Mouse (Mus musculus) MEL (cell line): Measurements from ENCODE around the gene Tppp3. TPM values are rescaled to one million over a fixed set of nuclear protein-coding genes. Genes with fewer than 3 reads are reported as not detected.

Experiments
- DNase-seq: peaks from one replicate; pipeline ENCODE4 v3.0.0; 2011; ENCODE audit warnings: low read depth, low spot score
- H3K27ac ChIP-seq: 2 replicates; pipeline ENCODE4 v1.5.1; 2012; ENCODE audit warnings: low read depth, mild to moderate bottlenecking, control low read depth, low read length, moderate library complexity; ENCODE audit not compliant: control insufficient read depth
- H3K27me3 ChIP-seq, 2 experiments: fragments of 150-350 bp in 1 of 2; sonication (generic) in 1 of 2; 2 replicates each; pipeline ENCODE4 v1.6.1; 2012; ENCODE audit warnings: low read length in 2 of 2, mild to moderate bottlenecking in 2 of 2, improper control_type of control experiment in 1 of 2, moderate library complexity in 1 of 2; ENCODE audit not compliant: insufficient read depth in 2 of 2, control insufficient read depth in 1 of 2
- H3K36me3 ChIP-seq, 2 experiments: 2 replicates each; pipeline ENCODE4 v1.6.1; 2012 to 2014; ENCODE audit warnings: low read length in 2 of 2, improper control_type of control experiment in 1 of 2, inconsistent platforms in 1 of 2, mild to moderate bottlenecking in 1 of 2; ENCODE audit not compliant: insufficient read depth in 2 of 2, control insufficient read depth in 1 of 2
- H3K4me1 ChIP-seq, 2 experiments: fragments of 150-350 bp in 1 of 2; sonication (generic) in 1 of 2; 2 replicates each; pipeline ENCODE4 v1.6.1; 2012; ENCODE audit warnings: low read length in 2 of 2, improper control_type of control experiment in 1 of 2, mild to moderate bottlenecking in 1 of 2; ENCODE audit not compliant: insufficient read depth in 2 of 2, control insufficient read depth in 1 of 2
- H3K4me3 ChIP-seq, 2 experiments: fragments of 150-350 bp in 1 of 2; sonication (generic) in 1 of 2; 2 replicates each; pipeline ENCODE4 v1.5.1; 2012; ENCODE audit warnings: low read depth in 2 of 2, low read length in 2 of 2, mild to moderate bottlenecking in 2 of 2, moderate library complexity in 2 of 2, control low read depth in 1 of 2, improper control_type of control experiment in 1 of 2; ENCODE audit not compliant: control insufficient read depth in 1 of 2, insufficient read depth in 1 of 2
- H3K79me2 ChIP-seq: 2 replicates; pipeline ENCODE4 v1.6.1; 2012; ENCODE audit warnings: mild to moderate bottlenecking, low read length, moderate library complexity; ENCODE audit not compliant: control insufficient read depth, poor library complexity, insufficient read depth
- H3K9ac ChIP-seq: 2 replicates; pipeline ENCODE4 v1.6.1; 2012; ENCODE audit warnings: low read depth, mild to moderate bottlenecking, control low read depth, low read length, moderate library complexity; ENCODE audit not compliant: control insufficient read depth, poor library complexity, severe bottlenecking
- H3K9me3 ChIP-seq: fragments of 150-350 bp; sonication (generic); replicated peaks from 2 replicates; pipeline ENCODE4 v1.6.1; 2012; ENCODE audit warnings: mild to moderate bottlenecking, low read length, improper control_type of control experiment, moderate library complexity; ENCODE audit not compliant: insufficient read depth
- BHLHE40 ChIP-seq: IDR thresholded peaks from 2 replicates; pipeline ENCODE4 v1.6.1; 2012; ENCODE audit warnings: low read depth, mild to moderate bottlenecking, inconsistent platforms, low read length, improper control_type of control experiment, borderline replicate concordance
- CHD1 ChIP-seq: IDR thresholded peaks from 2 replicates; pipeline ENCODE4 v1.6.1; 2012; ENCODE audit warnings: low read depth, mild to moderate bottlenecking, inconsistent platforms, low read length, improper control_type of control experiment
- CHD2 ChIP-seq: IDR thresholded peaks from 2 replicates; pipeline ENCODE4 v1.6.1; 2011; ENCODE audit warnings: low read length, improper control_type of control experiment
- CTCF ChIP-seq, 3 experiments: IDR thresholded peaks in 2 of 3; conservative IDR thresholded peaks in 1 of 3; 2 replicates each; pipeline ENCODE4 v1.5.1; 2011 to 2012; ENCODE audit warnings: low read length in 3 of 3, low read depth in 2 of 3, mild to moderate bottlenecking in 2 of 3, improper control_type of control experiment in 1 of 3, inconsistent platforms in 1 of 3, mixed read lengths in 1 of 3, moderate library complexity in 1 of 3; ENCODE audit not compliant: control insufficient read depth in 1 of 3, insufficient read depth in 1 of 3, poor library complexity in 1 of 3, severe bottlenecking in 1 of 3
- E2F4 ChIP-seq: IDR thresholded peaks from 2 replicates; pipeline ENCODE4 v1.6.1; 2011; ENCODE audit warnings: low read depth, low read length, improper control_type of control experiment, borderline replicate concordance
- EP300 ChIP-seq, 2 experiments: IDR thresholded peaks; 2 replicates each; pipeline ENCODE4 v1.6.1; 2011; ENCODE audit warnings: improper control_type of control experiment in 2 of 2, low read length in 2 of 2, low read depth in 1 of 2, mild to moderate bottlenecking in 1 of 2
- ETS1 ChIP-seq: IDR thresholded peaks from 2 replicates; pipeline ENCODE4 v1.6.1; 2012; ENCODE audit warnings: low read depth, mild to moderate bottlenecking, inconsistent platforms, low read length, improper control_type of control experiment, moderate library complexity
- GABPA ChIP-seq: IDR thresholded peaks from 2 replicates; pipeline ENCODE4 v1.6.1; 2012; ENCODE audit warnings: low read depth, mild to moderate bottlenecking, inconsistent platforms, low read length, improper control_type of control experiment, moderate library complexity
- HCFC1 ChIP-seq: IDR thresholded peaks from 2 replicates; pipeline ENCODE4 v1.6.1; 2012; ENCODE audit warnings: low read depth, mild to moderate bottlenecking, inconsistent platforms, low read length, improper control_type of control experiment, moderate library complexity
- KAT2A ChIP-seq: conservative IDR thresholded peaks from 2 replicates; pipeline ENCODE4 v1.6.1; 2012; ENCODE audit warnings: low read depth, low read length, improper control_type of control experiment, inconsistent platforms
- MAX ChIP-seq: IDR thresholded peaks from 2 replicates; pipeline ENCODE4 v1.6.1; 2011; ENCODE audit warnings: low read length, improper control_type of control experiment
- MAZ ChIP-seq: IDR thresholded peaks from 2 replicates; pipeline ENCODE4 v1.6.1; 2012; ENCODE audit warnings: low read depth, mild to moderate bottlenecking, inconsistent platforms, low read length, improper control_type of control experiment
- MEF2A ChIP-seq: IDR thresholded peaks from 2 replicates; pipeline ENCODE4 v1.6.1; 2014; ENCODE audit warnings: low read depth, mild to moderate bottlenecking, inconsistent platforms, low read length, improper control_type of control experiment; ENCODE audit not compliant: poor library complexity, insufficient replicate concordance, severe bottlenecking; ENCODE audit errors: extremely low read depth
- MXI1 ChIP-seq: IDR thresholded peaks from 2 replicates; pipeline ENCODE4 v1.6.1; 2011; ENCODE audit warnings: mild to moderate bottlenecking, low read depth, low read length, improper control_type of control experiment
- NELFE ChIP-seq: IDR thresholded peaks from 2 replicates; pipeline ENCODE4 v1.6.1; 2011; ENCODE audit warnings: low read depth, low read length, improper control_type of control experiment
- POLR2A ChIP-seq, 2 experiments: IDR thresholded peaks; 2 replicates each; pipeline ENCODE4 v1.6.1; 2011 to 2012; ENCODE audit warnings: low read length in 2 of 2, mild to moderate bottlenecking in 2 of 2, control low read depth in 1 of 2, improper control_type of control experiment in 1 of 2, low read depth in 1 of 2, moderate library complexity in 1 of 2; ENCODE audit not compliant: control insufficient read depth in 1 of 2, insufficient read depth in 1 of 2, poor library complexity in 1 of 2
- POLR2AphosphoS5 ChIP-seq: IDR thresholded peaks from 2 replicates; pipeline ENCODE4 v1.6.1; 2012; ENCODE audit warnings: low read depth, borderline replicate concordance, mild to moderate bottlenecking, inconsistent platforms, low read length, moderate library complexity, mixed read lengths
- RCOR1 ChIP-seq: IDR thresholded peaks from 2 replicates; pipeline ENCODE4 v1.6.1; 2012; ENCODE audit warnings: low read depth, mild to moderate bottlenecking, inconsistent platforms, low read length, improper control_type of control experiment
- SIN3A ChIP-seq: IDR thresholded peaks from 2 replicates; pipeline ENCODE4 v1.6.1; 2012; ENCODE audit warnings: low read length, improper control_type of control experiment, inconsistent platforms
- UBTF ChIP-seq: IDR thresholded peaks from 2 replicates; pipeline ENCODE4 v1.6.1; 2012; ENCODE audit warnings: low read depth, mild to moderate bottlenecking, inconsistent platforms, low read length, improper control_type of control experiment, moderate library complexity, borderline replicate concordance; ENCODE audit not compliant: insufficient read depth
- USF1 ChIP-seq: IDR thresholded peaks from 2 replicates; pipeline ENCODE4 v1.6.1; 2014; ENCODE audit warnings: low read depth, mild to moderate bottlenecking, inconsistent platforms, low read length, improper control_type of control experiment, moderate library complexity
- ZC3H11A ChIP-seq: IDR thresholded peaks from 2 replicates; pipeline ENCODE4 v1.6.1; 2012; ENCODE audit warnings: low read depth, mild to moderate bottlenecking, inconsistent platforms, low read length, improper control_type of control experiment
- ZKSCAN1 ChIP-seq: IDR thresholded peaks from 2 replicates; pipeline ENCODE4 v1.6.1; 2012; ENCODE audit warnings: low read depth, mild to moderate bottlenecking, inconsistent platforms, low read length, improper control_type of control experiment, moderate library complexity
- ZNF384 ChIP-seq: IDR thresholded peaks from 2 replicates; pipeline ENCODE4 v1.6.1; 2012; ENCODE audit warnings: low read depth, mild to moderate bottlenecking, inconsistent platforms, low read length, improper control_type of control experiment
- polyA plus RNA-seq, 2 experiments: library from polyadenylated mRNA; stranded (reverse) in 1 of 2; unstranded in 1 of 2; fragments of >175 nt in 1 of 2; fragments of >200 nt in 1 of 2; gene quantifications; 2 replicates each; pipeline versions ENCODE4 v1.2.1 to v1.2.4; 2012; ENCODE audit warnings: low replicate concordance in 2 of 2, low read depth in 1 of 2; ENCODE audit not compliant: insufficient read length in 2 of 2, insufficient read depth in 1 of 2, missing spikeins in 1 of 2
- total RNA-seq: library from RNA; depleted of rRNA; stranded (reverse); fragments of 300-350 nt; gene quantifications from 2 replicates; pipeline ENCODE4 v1.2.3, GENCODE M21; 2012

Tppp3 gene
- total and polyA plus RNA-seq, 3 experiments: 0.81 to 1.7 TPM; not detected in 1

- Histone ChIP-seq H3K27ac (no peak overlapping the region), H3K4me1 (no peaks in the 10 kb centered on the region), H3K79me2 (no peaks in the 10 kb centered on the region), H3K9ac (no peak overlapping the region), H3K27me3 (peaks cover 33 to 51% of the 10 kb centered on the region in 2 experiments), H3K36me3 (no peaks in the 10 kb centered on the region), H3K4me3 (no peak overlapping the region), H3K9me3 (no peaks in the 10 kb centered on the region)
- DNase-seq: no peak
- TF ChIP-seq KAT2A: no peak
- TF ChIP-seq GABPA: no peak
- TF ChIP-seq ZC3H11A: no peak
- TF ChIP-seq UBTF: no peak
- no peak for TF ChIP-seq MEF2A
- TF ChIP-seq NELFE: no peak
- TF ChIP-seq ETS1: no peak
- TF ChIP-seq E2F4: no peak
- TF ChIP-seq ZNF384: no peak
- TF ChIP-seq POLR2A (IDR thresholded peaks at IDR 0.05; ENCODE audit: control insufficient read depth in 1 of 2, insufficient read depth in 1 of 2, low read depth in 1 of 2, low read length in 2 of 2, poor library complexity in 1 of 2): no peak
Measured at GRCm38 (mm10) chr8:105433021-105433420, 38.3 kb downstream of the Tppp3 start.

- Histone ChIP-seq H3K4me3 (no peak overlapping the region), H3K27me3 (peaks cover 32 to 59% of the 10 kb centered on the region in 2 experiments), H3K9me3 (no peaks in the 10 kb centered on the region)
- DNase-seq: no peak
- TF ChIP-seq ZNF384 (no peak), USF1 (no peak), EP300 (IDR thresholded peaks at IDR 0.05; ENCODE audit: low read depth in 1 of 2, low read length in 2 of 2) (no peak), MAZ (no peak), HCFC1 (no peak), GABPA (no peak), POLR2AphosphoS5 (no peak), SIN3A (no peak), ZKSCAN1 (no peak), MAX (no peak), CHD1 (no peak), ETS1 (no peak), KAT2A (no peak), BHLHE40 (no peak), MEF2A (no peak), MXI1 (no peak), CHD2 (no peak), UBTF (no peak), RCOR1 (no peak), CTCF (IDR thresholded peaks at IDR 0.05 in 2 of 3, conservative IDR thresholded peaks at IDR 0.05 in 1 of 3; ENCODE audit: control insufficient read depth in 1 of 3, insufficient read depth in 1 of 3, low read depth in 2 of 3, low read length in 3 of 3, poor library complexity in 1 of 3, severe bottlenecking in 1 of 3) (no peak)
- TF ChIP-seq, all 39 proteins: peak for 0
- H3K79me2 ChIP-seq: no peaks in the 10 kb centered on the region
- H3K27ac ChIP-seq: no peak overlapping the region
- no peaks in the 10 kb centered on the region for H3K4me1 ChIP-seq
- H3K9ac ChIP-seq: no peak overlapping the region
- H3K36me3 ChIP-seq: no peaks in the 10 kb centered on the region
Measured at GRCm38 (mm10) chr8:105431743-105432515, 39.4 kb downstream of the Tppp3 start.
